Mouse (Mus musculus) E14TG2a.4 (cell line): ENCODE measurements around the gene Ppara.

Source experiments
- CTCF ChIP-seq: conservative IDR thresholded peaks from 2 replicates; pipeline ENCODE4 v1.5.1; 2014; ENCODE audit warnings: low read length
- NANOG ChIP-seq: IDR thresholded peaks from 2 replicates; pipeline ENCODE4 v1.6.1; 2014; ENCODE audit warnings: borderline replicate concordance, low read length, mixed read lengths

DNA sequence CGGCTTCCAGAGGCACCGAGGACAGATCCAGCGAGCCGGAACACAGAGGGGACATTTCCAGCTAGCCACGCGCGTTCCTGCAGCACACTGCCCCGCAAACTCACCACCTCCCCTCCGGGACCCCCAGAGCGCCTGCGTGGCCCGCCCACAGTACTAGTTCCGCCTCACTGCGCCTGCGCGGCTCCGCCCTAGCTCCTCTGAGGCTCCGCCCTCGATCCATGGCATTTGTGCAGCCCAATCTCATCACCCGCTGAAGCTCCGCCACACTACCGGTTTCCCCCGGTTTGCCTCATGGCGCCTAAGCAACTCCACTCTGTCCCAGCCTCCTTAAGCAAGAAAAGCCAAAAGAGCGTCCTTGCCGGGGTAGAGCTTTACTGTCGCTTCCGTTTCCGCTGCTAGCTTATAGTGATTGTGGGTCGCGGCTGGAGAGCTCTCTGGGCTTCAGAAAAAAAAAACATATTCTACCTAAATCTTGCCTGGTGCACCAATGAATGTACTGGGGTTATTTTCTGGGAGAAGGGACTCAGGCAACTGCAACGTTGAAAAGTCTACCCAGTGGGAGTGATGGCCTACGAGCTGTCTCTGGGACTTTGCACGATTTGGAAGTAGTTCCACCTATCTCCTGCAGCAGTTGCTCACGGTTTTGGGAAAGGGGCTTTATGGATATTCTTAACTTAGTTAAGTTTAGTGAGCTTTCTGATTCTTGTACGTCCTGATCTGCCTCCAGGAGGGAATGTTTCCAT, 76.9 kb downstream of the Ppara start, which contains the start of gene Cdpf1:
- TF ChIP-seq CTCF (no peak), NANOG (no peak)
